Mouse (Mus musculus) frontal cortex, adult 2 months (tissue): ENCODE results near the gene Klk11. TPM values are rescaled to one million over a fixed set of nuclear protein-coding genes. Genes with fewer than 3 reads are reported as not detected.

Experiments
- DNase-seq, 2 experiments: peaks; one replicate each; pipeline ENCODE4 v3.0.0; 2022; ENCODE audit warnings: low spot score in 1 of 2; ENCODE audit errors: extremely low spot score in 1 of 2
- polyA plus RNA-seq: library from polyadenylated mRNA; depleted of rRNA; stranded (reverse); fragments of >200 nt; gene quantifications from 2 replicates; pipeline ENCODE4 v1.2.3, GENCODE M21; 2012; rRNA removed

Klk11 gene
- polyA plus RNA-seq: 0.08 TPM in 1 of 2 replicates, not detected in the other

DNA sequence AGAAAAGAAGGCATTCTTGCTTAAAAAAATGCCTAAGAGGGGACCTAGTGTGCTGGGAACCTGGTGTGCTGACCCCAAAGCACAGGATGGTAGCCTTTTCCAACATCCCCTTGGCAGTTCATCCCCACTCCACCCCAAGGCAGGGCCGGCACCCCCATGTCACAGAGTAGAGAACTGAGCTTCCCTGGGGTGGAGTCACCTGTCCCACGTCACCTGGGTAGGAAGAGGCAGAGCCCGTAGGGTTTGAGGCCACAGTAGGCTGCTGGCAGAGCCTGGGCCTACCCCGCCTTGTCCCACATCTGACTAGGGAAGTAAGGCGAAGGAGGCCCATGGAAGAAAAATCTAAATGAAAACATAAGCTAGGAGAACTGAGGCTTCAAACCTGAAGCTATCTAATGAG lies at the start of gene Klk11:
TSS of gene Klk11 (plus strand) at position 241 of the 400 bp plus-strand sequence.
- DNase-seq: no peak

DNA sequence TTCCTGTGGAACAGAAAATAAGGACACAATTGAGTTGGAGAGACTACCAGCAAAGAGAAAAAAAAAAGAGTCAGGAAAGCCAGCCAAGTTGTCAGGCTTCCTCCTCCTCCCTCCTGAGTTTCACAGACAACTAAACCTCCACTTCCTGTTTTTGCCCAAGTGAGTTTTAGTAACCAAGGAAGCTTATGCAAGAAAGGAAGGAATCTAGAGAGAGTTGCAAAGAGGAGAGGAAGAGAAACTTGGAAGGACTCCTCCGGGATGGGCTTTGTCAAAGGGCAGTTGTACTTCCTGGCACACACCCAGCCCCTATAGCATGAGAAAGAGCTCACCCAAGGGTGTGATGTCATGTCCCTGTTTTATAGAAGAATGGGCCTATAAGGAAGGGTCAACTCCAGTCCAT lies 26.6 kb upstream of the Klk11 start:
- DNase-seq: peak in 1 of 2 experiments; percentile 31

DNA sequence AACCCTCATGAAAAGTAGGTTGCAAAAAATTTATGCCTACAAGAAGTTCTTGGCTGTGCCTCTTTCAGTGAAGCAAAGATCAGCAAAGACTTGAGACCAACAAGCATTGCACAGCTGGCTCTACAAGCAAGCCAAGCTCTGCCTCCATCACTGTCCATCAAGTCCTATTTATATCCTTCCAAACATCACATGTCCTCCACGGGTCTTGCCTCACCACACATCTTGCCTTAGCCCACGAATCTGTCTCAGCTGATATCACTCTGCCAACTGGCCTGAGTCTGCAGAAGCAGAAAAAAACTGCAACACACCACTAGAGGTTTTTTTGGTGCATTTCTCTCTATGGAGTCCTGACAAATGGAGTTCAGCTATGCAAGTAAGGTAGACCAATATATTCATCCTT lies 21.6 kb upstream of the Klk11 start:
- no peak for DNase-seq

DNA sequence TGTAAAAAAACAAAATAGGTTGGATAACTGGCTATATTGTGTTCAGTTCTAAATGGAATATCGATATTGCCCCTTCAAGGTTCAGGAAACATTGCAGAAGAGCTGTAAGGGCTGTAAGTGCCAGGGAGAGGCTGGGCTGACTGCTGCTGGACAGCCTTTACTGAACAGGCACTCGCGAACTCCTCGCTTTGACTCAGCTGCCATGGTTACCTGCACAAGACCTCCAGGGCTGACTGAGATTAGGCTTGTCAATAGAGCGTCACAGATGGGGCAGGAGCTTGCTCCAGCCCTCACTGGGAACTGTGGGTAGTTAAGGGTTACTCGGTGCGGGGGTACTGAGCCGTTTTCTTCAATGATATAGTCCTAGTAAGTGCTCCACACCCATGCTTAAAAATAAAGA lies 7.9 kb upstream of the Klk11 start:
- DNase-seq: no peak

DNA sequence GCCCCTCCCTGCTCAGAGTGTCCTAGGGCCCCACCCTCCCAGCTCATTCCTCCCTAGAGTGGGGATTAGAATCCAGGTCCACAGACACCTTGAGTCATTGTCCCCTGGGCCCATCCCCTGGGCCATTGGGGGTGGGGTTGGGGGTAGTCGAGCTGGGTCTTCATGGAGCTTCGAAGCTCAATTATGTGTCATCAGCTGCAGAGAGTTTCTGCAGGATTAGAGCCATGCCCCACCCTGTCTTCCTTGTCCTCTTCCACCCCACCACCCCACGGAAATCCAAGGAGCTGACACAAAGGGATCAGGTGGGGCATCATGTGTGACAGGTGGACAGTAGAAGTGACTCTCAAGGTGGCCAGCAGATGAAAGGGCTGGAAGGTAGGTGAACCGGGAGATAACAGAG lies 5.8 kb upstream of the Klk11 start, which contains the start of gene Klk12:
TSS of gene Klk12 (plus strand) at position 301 of the 400 bp plus-strand sequence.
- no peak for DNase-seq

DNA sequence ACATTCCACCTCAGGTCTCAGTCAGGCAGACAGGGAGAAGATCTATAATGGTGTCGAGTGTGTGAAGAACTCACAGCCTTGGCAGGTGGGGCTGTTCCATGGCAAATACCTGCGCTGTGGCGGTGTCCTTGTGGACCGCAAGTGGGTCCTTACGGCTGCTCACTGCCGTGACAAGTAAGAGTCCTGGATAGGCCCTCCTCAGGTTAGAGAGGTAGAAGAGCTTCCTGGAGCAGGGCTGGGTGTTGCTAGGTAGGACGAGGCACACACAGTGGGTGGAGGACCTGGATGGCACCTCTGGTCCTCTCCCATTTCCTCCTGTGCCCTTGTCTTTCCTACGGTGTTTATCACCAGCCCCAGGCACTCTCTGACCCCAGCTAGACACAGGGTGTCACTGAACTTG lies 4.8 kb upstream of the Klk11 start:
- DNase-seq: no peak

DNA sequence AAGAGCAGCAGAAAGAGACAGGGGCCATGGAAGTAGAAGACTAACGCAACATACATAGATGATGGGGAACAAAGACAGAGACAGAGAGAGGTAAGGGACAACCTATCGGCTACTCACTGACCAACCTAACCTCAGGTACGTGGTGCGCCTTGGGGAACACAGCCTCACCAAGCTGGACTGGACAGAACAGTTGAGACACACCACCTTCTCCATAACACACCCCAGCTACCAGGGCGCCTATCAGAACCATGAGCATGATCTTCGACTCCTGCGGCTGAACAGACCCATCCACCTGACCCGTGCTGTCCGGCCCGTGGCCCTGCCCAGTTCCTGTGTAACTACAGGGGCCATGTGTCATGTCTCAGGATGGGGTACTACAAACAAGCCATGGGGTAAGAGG lies 3.7 kb upstream of the Klk11 start:
- DNase-seq: no peak

DNA sequence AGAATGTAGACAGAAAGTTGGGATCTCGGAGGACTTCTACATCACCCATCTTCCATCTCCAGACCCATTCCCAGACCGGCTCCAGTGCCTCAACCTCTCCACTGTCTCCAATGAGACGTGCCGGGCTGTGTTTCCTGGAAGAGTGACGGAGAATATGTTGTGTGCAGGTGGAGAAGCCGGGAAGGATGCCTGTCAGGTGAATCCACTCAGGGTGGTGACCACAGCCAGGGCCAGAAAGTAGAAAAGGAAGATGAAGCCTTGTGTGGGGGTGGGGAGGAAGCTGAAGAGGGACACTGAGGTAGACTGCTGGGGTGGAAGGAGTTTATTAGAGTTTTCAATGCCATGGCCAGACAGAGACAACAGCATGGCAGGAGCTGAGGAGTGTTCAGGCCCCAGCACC lies 2.5 kb upstream of the Klk11 start:
- DNase-seq: no peak

DNA sequence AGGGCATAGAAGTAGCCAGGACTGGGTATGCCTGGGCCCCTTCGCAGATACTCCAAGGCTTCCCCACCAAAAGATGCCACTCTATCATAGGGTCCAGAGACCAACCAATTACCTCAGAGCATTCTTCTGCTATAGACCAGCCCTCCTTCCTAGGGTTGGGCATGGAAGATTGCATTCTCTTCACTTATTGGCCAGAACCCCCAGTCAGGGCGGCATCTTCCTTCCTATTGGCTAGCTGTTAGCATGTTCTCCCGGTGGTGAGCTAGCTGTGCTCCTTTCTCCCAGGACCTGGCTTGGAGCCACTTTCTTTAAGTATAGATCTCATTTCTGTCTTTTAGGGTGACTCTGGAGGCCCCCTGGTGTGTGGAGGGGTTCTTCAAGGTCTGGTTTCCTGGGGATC lies 1.5 kb upstream of the Klk11 start:
- no peak for DNase-seq

DNA sequence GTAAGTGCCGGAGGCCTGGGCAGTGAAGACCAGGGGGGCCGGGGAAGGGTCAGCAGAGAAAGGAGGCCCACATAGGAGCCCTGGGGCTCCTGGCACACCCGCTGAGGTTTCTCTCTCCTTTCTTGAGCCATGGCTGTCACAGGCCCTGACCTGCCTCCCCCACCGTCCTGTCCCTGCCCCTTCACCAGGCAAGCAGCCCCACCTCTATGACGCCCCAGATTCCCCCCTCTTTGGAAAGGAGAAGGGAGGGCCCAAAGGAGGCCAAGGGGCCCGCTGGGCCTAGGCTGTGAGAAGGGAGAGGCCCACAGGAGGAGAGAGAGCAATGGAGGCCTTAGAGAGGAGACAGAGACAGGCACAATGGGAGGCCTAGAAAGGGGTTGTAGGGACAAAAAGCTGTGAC lies 398 bp downstream of the Klk11 start:
- DNase-seq: no peak

DNA sequence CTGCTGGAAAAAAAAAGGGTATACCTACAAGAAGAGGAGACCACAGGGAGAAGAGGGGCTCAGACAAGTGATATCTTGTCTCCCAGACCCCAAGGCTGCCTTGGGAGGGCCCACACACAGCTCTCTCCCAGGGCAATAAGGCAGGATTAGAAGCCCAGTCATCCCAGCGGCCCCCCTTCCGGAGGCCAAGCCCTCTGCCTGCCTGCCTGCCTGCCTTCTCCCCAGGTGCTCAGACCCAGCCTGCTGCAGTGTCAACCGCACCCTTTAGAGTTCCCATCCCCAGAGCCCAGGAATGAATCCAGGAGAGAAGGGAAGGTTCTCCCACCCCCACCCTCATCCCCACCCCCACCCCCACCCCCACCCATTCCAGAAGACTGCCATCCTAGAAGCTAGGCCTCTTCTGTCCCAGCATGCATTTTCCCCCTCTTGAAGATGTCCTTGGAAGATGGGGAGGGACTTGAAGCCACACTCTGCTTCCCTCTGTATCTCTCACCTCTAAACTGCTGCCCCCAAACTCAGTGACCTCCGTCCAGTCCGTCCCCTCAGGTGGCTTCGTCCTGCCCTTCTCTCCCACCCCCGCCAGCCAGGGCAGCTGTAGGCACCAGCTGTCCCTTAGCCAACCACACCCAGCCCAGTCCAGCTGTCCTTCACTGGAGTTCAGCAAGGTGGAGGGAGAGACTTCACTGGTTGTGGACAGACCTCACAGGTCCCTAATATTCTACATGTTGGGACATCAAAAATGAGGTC lies 1.1 kb downstream of the Klk11 start:
- DNase-seq: no peak

DNA sequence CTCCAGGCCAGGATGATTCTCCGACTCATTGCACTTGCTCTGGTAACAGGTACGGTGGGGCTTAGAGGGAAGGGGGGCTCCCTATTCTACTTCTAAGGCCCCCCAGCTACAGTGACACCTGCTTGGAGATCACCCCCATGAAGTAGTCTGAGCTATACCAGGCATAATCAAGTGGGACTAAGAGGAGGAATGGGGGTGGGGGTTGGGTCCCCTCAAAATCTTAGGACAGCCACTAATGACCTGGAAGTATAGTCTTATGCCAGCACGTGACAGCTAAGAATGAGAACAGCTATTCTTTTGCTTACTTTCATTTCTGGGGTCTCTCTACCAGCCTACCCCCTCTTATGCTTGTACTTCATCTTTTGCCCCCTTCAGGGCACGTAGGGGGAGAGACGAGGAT lies 2.1 kb downstream of the Klk11 start:
- no peak for DNase-seq

DNA sequence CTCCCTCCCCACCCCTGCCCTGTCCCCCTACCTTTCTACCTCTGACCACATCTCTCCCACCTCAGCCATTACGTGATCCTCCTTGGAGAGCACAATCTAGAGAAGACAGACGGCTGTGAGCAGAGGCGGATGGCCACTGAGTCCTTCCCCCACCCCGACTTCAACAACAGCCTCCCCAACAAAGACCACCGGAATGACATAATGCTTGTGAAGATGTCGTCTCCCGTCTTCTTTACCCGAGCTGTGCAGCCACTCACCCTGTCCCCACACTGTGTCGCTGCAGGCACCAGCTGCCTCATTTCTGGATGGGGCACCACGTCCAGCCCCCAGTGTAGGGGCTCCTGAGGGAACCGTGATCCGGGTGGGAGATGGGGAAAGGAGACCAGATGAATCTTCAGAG lies 3.0 kb downstream of the Klk11 start:
- DNase-seq: no peak

DNA sequence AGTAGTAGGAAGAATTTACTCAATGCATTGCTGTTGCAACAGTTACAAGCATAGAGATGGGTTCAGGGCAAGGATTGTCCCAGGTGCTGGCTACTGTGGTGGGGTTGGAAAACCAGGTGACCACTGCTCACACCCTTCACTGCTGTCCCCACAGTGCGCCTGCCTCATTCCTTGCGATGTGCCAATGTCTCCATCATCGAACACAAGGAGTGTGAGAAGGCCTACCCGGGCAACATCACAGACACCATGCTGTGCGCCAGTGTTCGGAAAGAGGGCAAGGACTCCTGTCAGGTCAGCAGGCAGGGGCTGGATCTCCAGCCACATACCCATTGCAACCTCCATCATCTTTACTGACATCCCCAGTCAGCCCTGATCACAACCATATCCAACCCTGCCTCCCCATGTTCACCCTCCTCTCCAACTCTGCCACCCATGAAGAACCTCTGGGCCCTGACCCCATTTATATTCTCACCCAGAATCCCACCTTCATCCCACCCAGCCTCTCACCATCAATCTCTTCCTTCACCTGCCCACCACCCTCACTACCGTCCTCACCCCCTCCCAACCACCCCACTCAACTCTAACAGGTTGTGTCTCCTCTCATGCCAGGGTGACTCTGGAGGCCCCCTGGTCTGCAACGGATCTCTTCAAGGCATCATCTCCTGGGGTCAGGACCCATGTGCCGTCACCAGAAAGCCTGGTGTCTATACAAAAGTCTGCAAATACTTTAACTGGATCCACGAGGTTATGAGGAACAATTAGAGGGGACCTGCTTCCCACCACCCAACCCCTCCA lies 4.0 kb downstream of the Klk11 start:
- DNase-seq: no peak

DNA sequence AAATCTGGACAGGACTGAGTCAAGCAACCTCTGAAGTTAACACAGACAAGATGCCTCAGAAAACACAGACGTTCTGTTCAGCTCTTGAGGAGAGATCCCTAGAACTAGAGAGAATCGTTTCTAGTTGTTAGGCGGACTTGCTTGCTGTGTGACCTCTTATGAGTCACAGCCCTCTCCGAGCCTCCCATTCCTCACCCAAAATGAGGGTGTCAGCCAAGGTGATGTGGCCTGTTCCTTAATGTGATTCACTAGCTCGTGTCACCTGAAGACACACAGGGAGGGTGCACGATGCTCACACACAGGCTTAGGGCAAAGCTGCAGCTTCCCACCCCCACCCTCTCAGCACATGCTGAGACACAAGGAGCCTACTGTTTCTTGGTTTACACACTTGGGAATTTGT lies 5.8 kb downstream of the Klk11 start:
- no peak for DNase-seq

DNA sequence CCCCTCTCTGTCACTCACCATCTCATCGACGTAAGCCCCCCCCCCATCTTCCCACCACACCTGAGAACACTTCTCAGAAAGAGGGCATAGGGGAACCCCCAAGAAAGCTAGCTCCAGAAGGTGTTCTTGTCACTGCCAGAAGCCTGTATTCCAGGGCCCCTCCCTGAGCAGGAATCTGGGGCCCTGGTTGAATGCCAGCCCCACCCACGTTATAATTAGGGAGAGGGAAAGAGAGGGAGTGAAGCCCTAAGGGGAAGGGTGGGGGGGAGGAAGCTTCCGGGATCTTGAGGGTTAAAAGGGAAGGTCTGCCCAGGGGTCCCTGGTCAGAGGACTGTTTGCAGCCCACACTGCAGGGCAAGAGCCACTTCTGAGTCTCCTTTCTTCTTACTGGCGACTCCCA lies 6.3 kb downstream of the Klk11 start, which contains the start of gene Klk10:
TSS of gene Klk10 (plus strand) at position 290 of the 400 bp plus-strand sequence.
- DNase-seq: no peak

DNA sequence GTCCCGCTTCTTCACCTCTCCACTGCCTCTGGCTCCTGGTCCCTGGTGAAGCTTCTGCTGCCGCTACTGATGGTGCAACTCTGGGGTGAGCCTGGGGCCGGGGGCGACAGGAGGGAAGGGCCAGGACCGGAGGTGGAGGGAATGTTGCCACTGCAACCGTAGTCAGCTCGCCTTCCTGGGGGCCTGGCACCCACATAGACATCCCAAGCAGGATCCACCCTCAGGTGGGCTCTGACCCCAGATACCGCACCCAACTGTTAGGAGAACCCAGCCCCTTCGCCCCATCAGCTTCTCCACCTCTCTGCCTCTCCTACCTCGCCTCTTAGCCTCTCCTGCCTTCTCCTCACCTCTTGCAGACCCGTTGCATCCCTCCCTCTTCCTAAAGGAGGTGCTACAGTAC lies 7.1 kb downstream of the Klk11 start:
- DNase-seq: no peak

DNA sequence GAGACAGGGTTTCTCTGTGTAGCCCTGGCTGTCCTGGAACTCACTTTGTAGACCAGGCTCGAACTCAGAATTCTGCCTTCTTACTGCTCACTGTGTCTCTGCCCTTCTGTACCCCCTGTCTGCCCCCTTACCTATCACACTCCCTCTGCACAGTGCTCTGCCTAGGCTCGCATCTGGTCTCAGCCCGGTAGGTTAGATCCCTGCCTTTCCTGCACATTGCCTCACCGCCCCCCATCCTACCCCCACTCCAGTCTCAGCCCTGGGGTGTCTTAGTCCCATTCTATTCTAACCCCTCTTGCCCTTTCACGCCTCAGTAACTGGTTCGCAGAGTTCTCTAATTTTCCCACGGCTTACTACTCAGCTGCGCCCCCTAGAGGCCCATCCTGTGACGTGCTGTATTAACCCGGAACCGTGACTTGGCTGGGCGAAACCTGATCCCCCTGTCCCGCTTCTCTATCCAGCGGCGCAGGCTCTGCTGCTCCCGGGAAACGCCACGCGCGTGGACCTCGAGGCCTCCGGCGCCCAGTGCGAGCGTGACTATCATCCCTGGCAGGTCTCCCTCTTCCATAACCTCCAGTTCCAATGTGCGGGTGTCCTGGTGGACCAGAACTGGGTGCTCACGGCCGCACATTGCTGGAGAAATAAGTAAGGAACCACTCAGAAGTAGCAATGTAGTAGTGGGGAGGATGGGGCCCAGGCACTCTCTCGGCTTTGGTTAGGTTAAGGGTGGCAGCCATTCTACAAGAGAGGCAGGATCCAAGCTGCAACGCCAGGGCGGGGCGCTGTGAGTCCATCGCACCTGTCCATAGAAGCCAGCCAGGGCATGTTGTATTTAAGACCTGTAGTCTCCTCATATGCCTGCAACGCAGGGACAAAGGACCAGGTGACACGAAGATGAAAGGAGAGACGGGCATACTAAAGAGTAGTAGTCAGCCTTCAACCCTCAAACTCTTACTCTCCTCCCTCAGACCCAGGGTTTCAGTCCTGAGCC lies 8.2 kb downstream of the Klk11 start:
- peak in 1 of 2 experiments; percentile 80 for DNase-seq

DNA sequence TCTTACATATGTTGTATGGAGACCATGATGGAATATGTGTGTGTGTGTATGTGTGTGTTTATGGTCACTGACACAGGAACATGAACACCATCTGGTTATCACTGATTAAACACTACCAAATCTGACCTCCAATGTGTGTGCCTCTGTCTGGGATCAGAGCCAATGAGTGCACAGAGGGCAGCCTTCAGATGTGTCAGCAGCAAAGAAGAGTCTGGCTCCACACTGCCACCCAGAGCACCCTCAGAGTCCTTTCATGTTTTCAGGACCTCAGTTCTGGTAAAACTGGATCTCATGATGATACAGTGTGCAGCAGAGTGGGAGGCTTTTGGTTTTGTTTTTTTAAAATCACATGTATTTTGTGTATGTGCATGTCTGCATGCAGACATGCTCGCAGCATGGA lies 10.9 kb downstream of the Klk11 start:
- DNase-seq: no peak

DNA sequence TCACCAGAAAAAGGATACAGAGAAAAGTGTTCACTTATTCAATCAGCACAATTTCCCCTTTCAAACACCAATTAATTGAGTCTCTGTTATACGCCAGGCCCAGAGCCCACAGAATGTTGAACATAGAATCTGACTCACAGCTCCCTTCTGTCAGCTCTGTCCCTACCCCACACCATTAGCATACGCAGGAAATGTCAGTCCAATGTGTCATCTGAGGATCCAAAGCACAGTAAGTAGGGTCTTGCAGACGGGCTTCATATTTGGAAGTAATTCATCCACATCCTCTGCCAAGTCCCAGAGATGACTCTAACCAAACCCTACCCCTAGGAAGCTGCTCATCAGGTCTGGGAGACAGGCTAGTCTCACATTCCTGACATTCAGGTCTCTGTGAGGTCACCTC lies 13.7 kb downstream of the Klk11 start:
- DNase-seq: no peak

DNA sequence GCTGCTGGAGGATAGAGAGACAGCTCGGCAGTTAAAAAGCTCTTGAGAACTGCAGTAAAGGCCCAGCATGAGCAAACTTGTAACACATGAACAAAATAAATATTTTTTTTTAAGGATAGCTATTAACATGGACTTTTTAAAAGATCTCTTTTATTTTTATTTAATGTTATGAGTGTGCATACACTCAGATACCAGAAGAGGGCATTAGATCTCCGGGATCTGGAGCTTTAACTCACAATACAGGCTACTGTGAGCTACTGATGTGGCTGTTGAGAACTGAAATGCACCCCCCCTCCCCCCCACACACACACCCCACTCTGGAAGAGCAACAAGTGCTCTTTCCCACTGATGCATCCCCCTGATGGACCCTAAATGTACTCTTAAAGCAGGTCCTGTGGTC lies 14.9 kb downstream of the Klk11 start:
- no peak for DNase-seq
